Mouse (Mus musculus) gastrocnemius, adult 8-10 months (tissue): ENCODE results near the gene Eif3d. TPM values are rescaled to one million over a fixed set of nuclear protein-coding genes. Genes with fewer than 3 reads are reported as not detected.

ENCODE experiments used
- DNase-seq, 2 experiments: peaks; one replicate each; pipeline ENCODE4 v3.0.0; 2022; ENCODE audit warnings: low spot score in 2 of 2
- total RNA-seq, 4 experiments: library from RNA; stranded (reverse); gene quantifications; 2 replicates each; pipeline ENCODE4 v1.2.4; 2022

Gene Eif3d
- total RNA-seq, 4 experiments from 2014 or later, result 51.7 to 65.7 (median 53.8) TPM

- DNase-seq, result no peak
Observed at GRCm38 (mm10) chr15:77954362-77954761, 16.3 kb downstream of the Eif3d start.

DNA sequence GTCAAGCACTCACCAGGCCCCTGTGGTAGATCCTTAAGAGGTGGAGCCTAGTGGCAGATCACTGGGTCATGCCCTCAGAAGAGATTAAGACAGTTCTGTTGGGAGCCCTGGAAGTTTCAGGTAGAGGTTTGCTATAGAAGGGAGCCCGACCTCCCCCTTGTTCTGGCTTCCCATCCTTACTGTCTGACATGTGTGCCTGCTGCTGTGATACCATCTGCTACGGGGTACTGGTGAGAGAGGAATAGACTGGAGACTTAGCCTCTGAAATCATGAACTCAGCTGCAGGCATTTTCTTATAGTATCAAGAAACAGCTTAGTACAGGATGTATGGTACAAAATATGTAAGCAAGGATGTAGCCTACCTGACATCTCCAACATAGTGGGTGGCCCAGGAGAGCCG is 17.7 kb downstream of the Eif3d start:
- DNase-seq, result no peak

GRCm38 (mm10) chr15:77949061-77949460 is 21.6 kb downstream of the Eif3d start:
- DNase-seq, result no peak

GRCm38 (mm10) chr15:77945711-77946110 is 24.9 kb downstream of the Eif3d start:
- peak in 1 of 2 experiments; percentile 20 for DNase-seq

- DNase-seq, result no peak
Observed at GRCm38 (mm10) chr15:77941563-77941962, 29.1 kb downstream of the Eif3d start.

GRCm38 (mm10) chr15:77938516-77938915 is 32.1 kb downstream of the Eif3d start:
- DNase-seq, result no peak

DNA sequence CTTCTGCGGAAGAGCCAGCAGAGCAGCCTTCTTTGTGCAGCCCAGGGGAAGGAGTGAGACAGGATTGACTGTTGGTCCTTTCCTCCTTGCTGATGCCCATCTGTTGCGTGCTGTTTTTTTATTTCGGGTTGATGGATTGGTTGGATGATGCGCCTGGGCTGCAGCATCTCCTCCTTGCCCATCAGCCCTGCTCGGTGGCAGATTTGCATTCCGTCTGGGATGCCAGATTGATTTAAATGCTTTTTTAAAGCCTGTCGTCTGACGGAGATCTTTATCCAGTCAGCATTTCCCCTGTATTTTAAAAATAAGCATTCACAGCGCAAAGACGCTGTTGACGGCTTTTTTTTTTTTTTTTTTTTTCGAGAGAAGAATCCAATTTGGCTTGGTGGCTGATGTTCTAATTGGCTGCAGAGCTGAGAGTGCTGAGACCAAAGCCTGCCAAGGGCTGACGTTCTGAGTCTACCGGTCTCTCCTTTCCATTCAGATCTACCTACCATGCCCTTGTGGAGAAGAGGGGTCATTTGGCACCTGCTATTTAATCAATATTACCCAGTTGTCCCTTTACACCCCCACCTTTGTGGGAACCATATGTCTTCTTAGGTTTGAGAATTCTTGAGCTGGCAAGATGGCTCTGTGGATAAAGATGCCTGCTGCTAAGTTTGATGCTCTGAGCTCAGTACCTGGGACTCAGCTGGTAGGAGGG is 34.8 kb downstream of the Eif3d start:
- no peak for DNase-seq

GRCm38 (mm10) chr15:77934968-77935367 is 35.6 kb downstream of the Eif3d start:
- no peak for DNase-seq

DNA sequence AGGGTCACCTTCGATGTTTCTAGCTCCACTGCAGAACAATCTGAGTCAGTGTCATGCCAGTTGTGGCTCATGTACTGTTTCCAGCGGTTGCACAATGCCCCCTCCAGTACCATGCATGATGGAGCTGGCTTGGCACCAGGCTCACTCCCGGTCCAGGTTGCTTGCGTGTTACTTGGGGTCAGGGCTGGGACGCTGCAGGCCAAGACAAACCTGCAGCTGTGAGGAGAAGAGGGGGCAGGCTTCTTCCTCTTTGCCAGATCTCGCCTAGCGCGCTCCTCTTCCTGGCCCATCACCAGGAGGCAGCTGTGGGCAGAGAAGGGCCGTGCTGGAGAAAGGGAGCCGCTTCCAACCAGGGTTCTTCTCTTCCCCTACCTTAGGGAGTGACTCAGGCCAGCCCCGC is 36.3 kb downstream of the Eif3d start:
- peak in 1 of 2 experiments; percentile 28 for DNase-seq

- peak; percentile 99 for DNase-seq
Observed at GRCm38 (mm10) chr15:77933770-77934169, 36.8 kb downstream of the Eif3d start.

DNA sequence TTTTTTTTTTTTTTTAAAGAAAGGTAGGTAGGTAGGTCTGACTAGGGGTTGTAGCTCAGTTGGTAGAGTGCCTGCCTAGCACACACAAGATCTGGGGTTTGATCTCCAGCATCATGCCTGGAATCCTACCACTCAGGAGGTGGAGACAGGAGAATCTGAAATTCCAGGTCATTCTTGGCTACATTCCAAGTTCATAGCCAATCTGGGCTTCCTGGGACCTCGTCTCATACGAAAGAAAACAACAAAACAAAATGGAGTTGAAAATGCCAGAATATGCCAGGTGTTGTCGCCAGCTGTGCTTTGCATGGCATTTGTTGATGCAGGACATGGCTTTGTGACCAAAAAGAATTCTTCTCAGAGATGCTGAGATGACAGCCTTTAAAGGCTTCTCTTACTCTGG is 37.4 kb downstream of the Eif3d start:
- DNase-seq, result no peak

DNA sequence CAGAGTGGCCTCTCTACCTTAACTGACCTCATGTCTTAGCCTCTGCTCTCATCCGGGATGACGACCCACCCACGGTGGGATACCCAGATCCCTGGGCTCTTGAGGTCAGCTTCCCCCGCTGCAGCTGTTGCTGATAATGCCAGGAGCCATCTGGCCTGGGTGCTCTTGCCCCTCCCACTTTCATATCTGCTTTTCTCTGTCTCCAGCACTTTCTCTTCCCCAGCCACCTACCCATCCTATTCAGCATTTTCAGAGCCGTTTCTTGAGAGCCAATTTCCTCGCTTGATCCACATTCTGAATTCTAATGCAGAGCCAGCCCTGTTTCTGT is 39.0 kb downstream of the Eif3d start:
- DNase-seq, result peak in 1 of 2 experiments; percentile 25

DNA sequence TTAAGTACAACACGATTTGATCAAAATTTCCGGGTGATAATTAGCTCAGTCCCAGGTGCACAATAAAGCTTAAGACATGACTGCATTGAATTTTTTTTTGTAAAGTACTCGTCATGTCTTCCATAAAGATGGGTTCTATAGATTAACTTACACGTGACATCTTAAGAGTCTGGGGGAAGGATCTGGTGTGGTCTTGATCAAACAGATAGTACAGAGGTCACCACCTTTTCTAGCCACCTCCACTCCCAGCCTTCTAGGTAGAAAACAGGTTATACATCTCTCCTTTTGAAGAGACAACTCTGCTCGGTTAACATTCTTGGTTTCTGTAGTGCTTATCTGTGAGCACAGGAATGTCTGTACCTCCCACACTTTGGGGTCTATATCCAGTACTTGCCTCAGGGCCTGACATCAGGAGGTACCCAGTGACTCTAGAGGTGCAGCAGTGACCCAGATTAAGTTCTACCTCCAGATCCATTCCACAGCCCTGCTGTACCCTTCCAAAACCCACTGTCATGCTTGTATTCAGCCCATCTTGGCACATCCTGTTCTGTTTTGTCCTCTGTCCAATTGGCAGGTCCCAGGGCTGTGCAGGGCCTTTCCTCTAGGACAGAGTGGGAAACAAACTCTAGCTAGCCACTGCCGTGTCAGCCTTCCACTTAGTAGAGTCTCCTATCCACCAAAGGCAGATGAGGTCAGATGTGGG is 39.5 kb downstream of the Eif3d start:
- no peak for DNase-seq

DNA sequence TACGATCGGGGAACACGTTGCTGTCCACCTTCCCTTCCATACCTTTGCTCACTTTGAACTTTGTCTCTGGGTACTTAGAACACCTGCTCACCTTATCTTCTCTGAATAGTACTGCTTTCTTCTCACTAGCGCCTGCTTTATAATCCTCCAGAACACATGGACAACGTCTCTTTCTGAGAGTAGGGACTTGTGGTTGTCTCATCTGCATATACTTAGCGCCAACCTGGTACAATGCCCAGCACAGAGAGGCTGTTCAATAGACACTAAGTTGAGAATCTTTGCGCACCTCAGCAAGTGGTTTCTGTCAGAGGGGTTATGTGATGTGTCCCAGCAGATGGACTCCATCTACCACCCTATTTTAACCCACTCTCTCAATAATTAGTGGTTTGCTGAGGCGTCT is 40.8 kb downstream of the Eif3d start:
- DNase-seq, result no peak

GRCm38 (mm10) chr15:77928673-77929331 is 41.8 kb downstream of the Eif3d start, which contains the start of gene Txn2:
Gene Txn2, minus strand, starts transcription at chr15:77929006.
- peak; percentile 91 to 96 for DNase-seq

- DNase-seq, result no peak
Observed at GRCm38 (mm10) chr15:77928091-77928490, 42.5 kb downstream of the Eif3d start.

GRCm38 (mm10) chr15:77926921-77927320 is 43.7 kb downstream of the Eif3d start:
- no peak for DNase-seq

DNA sequence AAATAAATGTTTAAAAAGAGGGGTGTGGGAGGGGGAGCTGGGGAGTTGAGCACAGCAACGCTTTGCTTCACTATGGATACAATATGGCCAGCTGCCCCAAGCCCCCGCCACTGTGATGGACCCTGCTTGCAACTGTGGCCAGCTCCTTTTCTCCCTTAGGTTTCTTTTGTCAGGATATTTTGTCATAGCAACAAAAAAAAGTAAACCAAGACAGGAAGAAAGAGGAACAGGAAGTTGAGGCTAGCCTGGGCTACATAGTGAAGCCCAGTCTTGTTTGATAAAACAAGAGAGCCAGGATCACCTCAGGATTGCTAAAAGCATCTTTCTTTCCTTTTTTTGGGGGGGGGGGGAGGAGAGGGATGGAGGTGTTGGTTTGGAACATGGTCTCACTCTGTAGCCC is 45.4 kb downstream of the Eif3d start:
- no peak for DNase-seq

DNA sequence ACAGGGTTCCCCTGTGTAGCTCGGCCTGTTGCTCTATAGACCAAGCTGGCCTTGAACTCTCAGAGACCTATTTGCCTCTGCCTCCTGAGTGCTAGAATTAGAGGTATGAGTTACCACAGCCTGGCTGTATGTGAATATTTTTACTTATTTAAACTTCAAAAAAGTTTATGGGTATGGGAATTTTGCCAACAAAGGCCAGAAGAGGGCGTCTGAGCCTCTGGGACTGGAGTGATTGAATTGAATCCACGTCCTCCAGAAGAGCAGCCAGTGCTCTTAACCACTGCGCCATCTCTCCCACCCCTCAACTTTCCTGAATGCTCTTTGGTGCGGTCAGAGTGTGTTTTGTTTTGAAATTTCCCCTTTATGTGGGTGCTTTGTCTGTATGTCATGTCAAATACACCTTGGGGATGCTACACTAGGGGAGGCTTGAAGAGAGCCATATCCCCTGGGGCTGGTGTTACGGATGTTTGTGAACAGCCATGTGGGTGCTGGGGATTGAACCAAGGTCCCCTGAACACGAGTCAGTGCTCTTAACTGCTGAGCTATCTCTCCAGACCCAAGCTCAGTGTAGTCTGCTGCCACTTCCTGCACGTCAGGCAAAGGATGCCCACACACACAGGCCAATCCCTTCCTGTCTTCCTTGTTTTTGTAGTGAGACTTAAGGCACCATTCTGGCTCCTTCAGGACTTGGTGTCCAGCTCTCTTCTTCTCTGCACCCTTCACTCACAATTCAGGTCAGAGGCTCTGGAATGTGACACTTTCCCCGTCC is 47.2 kb downstream of the Eif3d start:
- no peak for DNase-seq

DNA sequence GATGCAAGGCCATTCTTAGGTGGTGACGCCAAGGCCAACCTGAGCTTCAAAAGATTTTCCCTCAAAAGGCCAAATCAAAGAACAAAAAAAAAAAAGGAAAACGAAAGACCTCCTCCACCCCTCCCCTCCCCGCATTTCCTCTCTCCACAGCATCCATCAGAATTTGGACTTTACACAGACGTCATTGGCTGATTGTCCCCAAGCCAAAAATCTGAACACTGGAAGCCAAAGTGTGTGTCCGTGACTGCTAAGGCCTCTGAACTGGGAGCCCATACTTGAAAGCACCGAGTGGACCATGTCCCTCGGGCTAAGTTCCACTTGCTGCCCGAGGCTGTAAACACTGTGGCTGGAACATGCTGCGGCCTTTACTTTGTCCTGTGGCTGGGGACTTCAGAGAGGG is 47.9 kb downstream of the Eif3d start:
- DNase-seq, result no peak

DNA sequence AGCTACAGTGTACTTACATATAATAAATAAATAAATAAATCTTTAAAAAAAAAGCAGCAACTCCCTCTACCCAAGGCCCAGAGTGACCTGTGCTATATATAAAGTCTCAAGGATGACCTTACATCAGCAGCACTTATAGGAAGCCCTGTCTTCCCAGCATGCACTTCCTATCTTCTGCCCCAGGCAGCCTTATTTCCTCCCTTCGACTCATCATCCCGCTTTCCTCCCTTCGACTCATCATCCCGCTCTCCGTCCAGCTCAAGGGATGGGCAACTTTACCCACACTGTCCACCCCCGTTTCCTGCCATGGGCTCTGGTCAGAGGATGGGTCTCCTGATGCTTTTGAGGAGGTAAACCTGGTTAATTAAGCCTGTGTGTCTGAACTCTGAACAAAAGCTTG is 49.0 kb downstream of the Eif3d start:
- no peak for DNase-seq
